Mouse (Mus musculus): ENCODE measurements around the gene Dkkl1. TPM values are rescaled to one million over a fixed set of nuclear protein-coding genes. Genes with fewer than 3 reads are reported as not detected.
A peak's percentile ranks its signal among the peaks of the same experiment; 100 is the strongest.

The Dkkl1 gene
- polyA plus RNA-seq, 1 experiment from 2014 or later = 2.2 TPM

- Histone ChIP-seq H3K4me3 (replicated peaks; ENCODE audit: low read length) (peak overlapping the region; percentile 22), H3K27ac (ENCODE audit: low read length) (no peak overlapping the region), H3K4me1 (replicated peaks; ENCODE audit: control insufficient read depth, insufficient read depth, low read length) (peaks cover 38% of the 10 kb centered on the region), H3K9ac (replicated peaks; ENCODE audit: low read depth, low read length) (peak overlapping the region; percentile 30), H3K36me3 (ENCODE audit: control insufficient read depth, insufficient read depth) (0 out of 2 replicates have a peak, but pooled peaks cover 2% of the 10 kb centered on the region), H3K9me3 (ENCODE audit: control insufficient read depth, low read length) (no peaks in the 10 kb centered on the region), H3K4me2 (ENCODE audit: low read length) (peak overlapping the region; percentile 44), H3K27me3 (replicated peaks; ENCODE audit: control insufficient read depth, insufficient read depth, low read length) (peaks cover 56% of the 10 kb centered on the region)
- ATAC-seq = no peak; the same call in 1 of the 2 replicates
- 1% methylated on average over 19 of the region's 19 CpGs for WGBS
These were observed 44.0 kb downstream of the Dkkl1 start for GRCm38 (mm10) chr7:45167761-45168445.

- Histone ChIP-seq H3K27ac (ENCODE audit: low read length) (peak overlapping the region; percentile 58), H3K9me3 (ENCODE audit: control insufficient read depth, low read length) (no peaks in the 10 kb centered on the region), H3K4me2 (ENCODE audit: low read length) (peak overlapping the region; percentile 44), H3K4me3 (replicated peaks; ENCODE audit: low read length) (no peak overlapping the region; the same call in 1 of the 2 replicates), H3K36me3 (ENCODE audit: control insufficient read depth, insufficient read depth) (no peaks in the 10 kb centered on the region), H3K27me3 (replicated peaks; ENCODE audit: control insufficient read depth, insufficient read depth, low read length) (peaks cover 49% of the 10 kb centered on the region), H3K9ac (replicated peaks; ENCODE audit: low read depth, low read length) (no peak overlapping the region), H3K4me1 (replicated peaks; ENCODE audit: control insufficient read depth, insufficient read depth, low read length) (peaks cover 44% of the 10 kb centered on the region)
- no peak for ATAC-seq
- 16% methylated on average over 10 of the region's 10 CpGs for WGBS
These were observed 45.0 kb downstream of the Dkkl1 start for GRCm38 (mm10) chr7:45166950-45167401.

- 37% methylated on average over 11 of the region's 11 CpGs for WGBS
- Histone ChIP-seq H3K27ac (ENCODE audit: low read length) (no peak overlapping the region), H3K4me2 (ENCODE audit: low read length) (peak overlapping the region; percentile 51), H3K36me3 (ENCODE audit: control insufficient read depth, insufficient read depth) (no peaks in the 10 kb centered on the region), H3K4me3 (replicated peaks; ENCODE audit: low read length) (peak overlapping the region; percentile 53; the same call in 1 of the 2 replicates), H3K4me1 (replicated peaks; ENCODE audit: control insufficient read depth, insufficient read depth, low read length) (peaks cover 44% of the 10 kb centered on the region), H3K9ac (replicated peaks; ENCODE audit: low read depth, low read length) (peak overlapping the region; percentile 22; the same call in 1 of the 2 replicates), H3K9me3 (ENCODE audit: control insufficient read depth, low read length) (no peaks in the 10 kb centered on the region), H3K27me3 (replicated peaks; ENCODE audit: control insufficient read depth, insufficient read depth, low read length) (peaks cover 49% of the 10 kb centered on the region)
- no peak for ATAC-seq
These were observed 46.2 kb downstream of the Dkkl1 start for GRCm38 (mm10) chr7:45165701-45166100.

GRCm38 (mm10) chr7:45164833-45165232 lies 47.1 kb downstream of the Dkkl1 start:
- WGBS = 45% methylated on average over 5 of the region's 5 CpGs
- Histone ChIP-seq H3K4me3 (replicated peaks; ENCODE audit: low read length) (peak overlapping the region; percentile 53), H3K4me1 (replicated peaks; ENCODE audit: control insufficient read depth, insufficient read depth, low read length) (peaks cover 44% of the 10 kb centered on the region), H3K9ac (replicated peaks; ENCODE audit: low read depth, low read length) (peak overlapping the region; percentile 63), H3K9me3 (ENCODE audit: control insufficient read depth, low read length) (no peaks in the 10 kb centered on the region), H3K27ac (ENCODE audit: low read length) (no peak overlapping the region), H3K36me3 (ENCODE audit: control insufficient read depth, insufficient read depth) (no peaks in the 10 kb centered on the region), H3K4me2 (ENCODE audit: low read length) (peak overlapping the region; percentile 51), H3K27me3 (replicated peaks; ENCODE audit: control insufficient read depth, insufficient read depth, low read length) (peaks cover 46% of the 10 kb centered on the region)
- no peak for ATAC-seq

- 1% methylated on average over 41 of the region's 41 CpGs for WGBS
- Histone ChIP-seq H3K27me3 (replicated peaks; ENCODE audit: control insufficient read depth, insufficient read depth, low read length) (peaks cover 39% of the 10 kb centered on the region), H3K27ac (ENCODE audit: low read length) (0 out of 2 replicates have a peak within 1 kb of the TSS, but pooled peaks have one; percentile 3), H3K4me2 (ENCODE audit: low read length) (peak within 1 kb of the TSS; percentile 51), H3K9ac (replicated peaks; ENCODE audit: low read depth, low read length) (peak within 1 kb of the TSS; percentile 63), H3K4me1 (replicated peaks; ENCODE audit: control insufficient read depth, insufficient read depth, low read length) (peaks cover 42% of the 10 kb centered on the region), H3K9me3 (ENCODE audit: control insufficient read depth, low read length) (no peaks in the 10 kb centered on the region), H3K4me3 (replicated peaks; ENCODE audit: low read length) (peak within 1 kb of the TSS; percentile 53), H3K36me3 (ENCODE audit: control insufficient read depth, insufficient read depth) (no peaks in the 10 kb centered on the region; the same call in 1 of the 2 replicates)
- no peak for ATAC-seq
These were observed 48.0 kb downstream of the Dkkl1 start, which contains the start of gene Slc17a7 for GRCm38 (mm10) chr7:45163735-45164490. Slc17a7 (plus strand) TSS chr7:45163949.

GRCm38 (mm10) chr7:45162996-45163615 lies 48.8 kb downstream of the Dkkl1 start:
- Histone ChIP-seq H3K4me2 (ENCODE audit: low read length) (no peak overlapping the region; the same call in 1 of the 2 replicates), H3K27me3 (replicated peaks; ENCODE audit: control insufficient read depth, insufficient read depth, low read length) (peaks cover 33% of the 10 kb centered on the region), H3K27ac (ENCODE audit: low read length) (no peak overlapping the region), H3K36me3 (ENCODE audit: control insufficient read depth, insufficient read depth) (no peaks in the 10 kb centered on the region; the same call in 1 of the 2 replicates), H3K4me3 (replicated peaks; ENCODE audit: low read length) (no peak overlapping the region), H3K9ac (replicated peaks; ENCODE audit: low read depth, low read length) (no peak overlapping the region), H3K4me1 (replicated peaks; ENCODE audit: control insufficient read depth, insufficient read depth, low read length) (peaks cover 34% of the 10 kb centered on the region), H3K9me3 (ENCODE audit: control insufficient read depth, low read length) (no peaks in the 10 kb centered on the region)
- ATAC-seq = no peak
- WGBS = 72% methylated on average over 9 of the region's 9 CpGs

- Histone ChIP-seq H3K4me1 (replicated peaks; ENCODE audit: control insufficient read depth, insufficient read depth, low read length) (peaks cover 29% of the 10 kb centered on the region), H3K9ac (replicated peaks; ENCODE audit: low read depth, low read length) (no peak overlapping the region), H3K27me3 (replicated peaks; ENCODE audit: control insufficient read depth, insufficient read depth, low read length) (peaks cover 28% of the 10 kb centered on the region), H3K9me3 (ENCODE audit: control insufficient read depth, low read length) (no peaks in the 10 kb centered on the region), H3K4me2 (ENCODE audit: low read length) (peak overlapping the region; percentile 55), H3K36me3 (ENCODE audit: control insufficient read depth, insufficient read depth) (no peaks in the 10 kb centered on the region; the same call in 1 of the 2 replicates), H3K4me3 (replicated peaks; ENCODE audit: low read length) (peak overlapping the region; percentile 38), H3K27ac (ENCODE audit: low read length) (no peak overlapping the region)
- 26% methylated on average over 6 of the region's 6 CpGs for WGBS
- no peak for ATAC-seq
These were observed 49.4 kb downstream of the Dkkl1 start for GRCm38 (mm10) chr7:45162551-45162950.

- Histone ChIP-seq H3K27me3 (replicated peaks; ENCODE audit: control insufficient read depth, insufficient read depth, low read length) (peaks cover 28% of the 10 kb centered on the region), H3K4me1 (replicated peaks; ENCODE audit: control insufficient read depth, insufficient read depth, low read length) (peaks cover 24% of the 10 kb centered on the region), H3K27ac (ENCODE audit: low read length) (0 out of 2 replicates have a peak overlapping the region, but pooled peaks have one; percentile 25), H3K4me2 (ENCODE audit: low read length) (peak overlapping the region; percentile 55), H3K36me3 (ENCODE audit: control insufficient read depth, insufficient read depth) (no peaks in the 10 kb centered on the region; the same call in 1 of the 2 replicates), H3K9ac (replicated peaks; ENCODE audit: low read depth, low read length) (no peak overlapping the region), H3K9me3 (ENCODE audit: control insufficient read depth, low read length) (no peaks in the 10 kb centered on the region), H3K4me3 (replicated peaks; ENCODE audit: low read length) (peak overlapping the region; percentile 38)
- WGBS = 4% methylated on average over 35 of the region's 35 CpGs
- ATAC-seq = peak; percentile 92
These were observed 50.1 kb downstream of the Dkkl1 start for GRCm38 (mm10) chr7:45161612-45162473.
